Mouse (Mus musculus): ENCODE data around the gene Npb. TPM values are rescaled to one million over a fixed set of nuclear protein-coding genes. Genes with fewer than 3 reads are reported as not detected.
A peak's percentile ranks its signal among the peaks of the same experiment; 100 is the strongest.

The Npb gene
- polyA plus RNA-seq, 1 experiment, result not detected

- TF ChIP-seq POLR2A (IDR thresholded peaks at IDR 0.05; ENCODE audit: insufficient read depth, low read length) (no peak), EP300 (IDR thresholded peaks at IDR 0.05; ENCODE audit: insufficient read depth, low read depth, low read length) (no peak), CTCF (IDR thresholded peaks at IDR 0.05; ENCODE audit: low read depth, low read length) (no peak)
- H3K4me3 ChIP-seq (ENCODE audit: low read depth, low read length), result no peak overlapping the region
- peaks cover 24% of the 10 kb centered on the region for H3K36me3 ChIP-seq (ENCODE audit: control insufficient read depth, insufficient read depth, low read length, poor library complexity, severe bottlenecking)
- no peaks in the 10 kb centered on the region for H3K27me3 ChIP-seq (ENCODE audit: control insufficient read depth, insufficient read depth, low read length, poor library complexity, severe bottlenecking)
- H3K9me3 ChIP-seq (replicated peaks; ENCODE audit: control insufficient read depth, insufficient read depth, low read length, poor library complexity, severe bottlenecking), result no peaks in the 10 kb centered on the region
- H3K4me1 ChIP-seq (ENCODE audit: control insufficient read depth, insufficient read depth, low read length), result no peaks in the 10 kb centered on the region
- H3K27ac ChIP-seq (ENCODE audit: insufficient read depth, low read length), result no peak overlapping the region
- H3K9ac ChIP-seq (ENCODE audit: low read depth, poor library complexity, severe bottlenecking), result no peak overlapping the region
Observed at GRCm38 (mm10) chr11:120605667-120606066, 2.6 kb upstream of the Npb start.

- no peak overlapping the region for H3K4me3 ChIP-seq (ENCODE audit: low read depth, low read length)
- TF ChIP-seq EP300 (IDR thresholded peaks at IDR 0.05; ENCODE audit: insufficient read depth, low read depth, low read length), result no peak
- no peak for TF ChIP-seq POLR2A (IDR thresholded peaks at IDR 0.05; ENCODE audit: insufficient read depth, low read length)
- no peak for TF ChIP-seq CTCF (IDR thresholded peaks at IDR 0.05; ENCODE audit: low read depth, low read length)
- H3K36me3 ChIP-seq (ENCODE audit: control insufficient read depth, insufficient read depth, low read length, poor library complexity, severe bottlenecking), result peaks cover 23% of the 10 kb centered on the region
- H3K9ac ChIP-seq (ENCODE audit: low read depth, poor library complexity, severe bottlenecking), result no peak overlapping the region
- no peaks in the 10 kb centered on the region for H3K27me3 ChIP-seq (ENCODE audit: control insufficient read depth, insufficient read depth, low read length, poor library complexity, severe bottlenecking)
- H3K4me1 ChIP-seq (ENCODE audit: control insufficient read depth, insufficient read depth, low read length), result no peaks in the 10 kb centered on the region
- H3K9me3 ChIP-seq (replicated peaks; ENCODE audit: control insufficient read depth, insufficient read depth, low read length, poor library complexity, severe bottlenecking), result no peaks in the 10 kb centered on the region
- H3K27ac ChIP-seq (ENCODE audit: insufficient read depth, low read length), result no peak overlapping the region
Observed at GRCm38 (mm10) chr11:120606764-120607163, 1.5 kb upstream of the Npb start.

GRCm38 (mm10) chr11:120609250-120609649 is 973 bp downstream of the Npb start:
- Histone ChIP-seq H3K4me3 (ENCODE audit: low read depth, low read length) (no peak overlapping the region), H3K27ac (ENCODE audit: insufficient read depth, low read length) (no peak overlapping the region), H3K36me3 (ENCODE audit: control insufficient read depth, insufficient read depth, low read length, poor library complexity, severe bottlenecking) (peaks cover 17% of the 10 kb centered on the region), H3K27me3 (ENCODE audit: control insufficient read depth, insufficient read depth, low read length, poor library complexity, severe bottlenecking) (no peaks in the 10 kb centered on the region), H3K9ac (ENCODE audit: low read depth, poor library complexity, severe bottlenecking) (no peak overlapping the region), H3K9me3 (replicated peaks; ENCODE audit: control insufficient read depth, insufficient read depth, low read length, poor library complexity, severe bottlenecking) (no peaks in the 10 kb centered on the region), H3K4me1 (ENCODE audit: control insufficient read depth, insufficient read depth, low read length) (no peaks in the 10 kb centered on the region)
- TF ChIP-seq EP300 (IDR thresholded peaks at IDR 0.05; ENCODE audit: insufficient read depth, low read depth, low read length) (no peak), CTCF (IDR thresholded peaks at IDR 0.05; ENCODE audit: low read depth, low read length) (no peak), POLR2A (IDR thresholded peaks at IDR 0.05; ENCODE audit: insufficient read depth, low read length) (no peak)

- Histone ChIP-seq H3K36me3 (ENCODE audit: control insufficient read depth, insufficient read depth, low read length, poor library complexity, severe bottlenecking) (peaks cover 18% of the 10 kb centered on the region), H3K9me3 (replicated peaks; ENCODE audit: control insufficient read depth, insufficient read depth, low read length, poor library complexity, severe bottlenecking) (no peaks in the 10 kb centered on the region), H3K9ac (ENCODE audit: low read depth, poor library complexity, severe bottlenecking) (no peak overlapping the region), H3K27ac (ENCODE audit: insufficient read depth, low read length) (no peak overlapping the region), H3K4me1 (ENCODE audit: control insufficient read depth, insufficient read depth, low read length) (no peaks in the 10 kb centered on the region), H3K27me3 (ENCODE audit: control insufficient read depth, insufficient read depth, low read length, poor library complexity, severe bottlenecking) (no peaks in the 10 kb centered on the region), H3K4me3 (ENCODE audit: low read depth, low read length) (no peak overlapping the region)
- no peak for TF ChIP-seq POLR2A (IDR thresholded peaks at IDR 0.05; ENCODE audit: insufficient read depth, low read length)
- TF ChIP-seq CTCF (IDR thresholded peaks at IDR 0.05; ENCODE audit: low read depth, low read length), result no peak
- no peak for TF ChIP-seq EP300 (IDR thresholded peaks at IDR 0.05; ENCODE audit: insufficient read depth, low read depth, low read length)
Observed at GRCm38 (mm10) chr11:120610477-120611046, 2.3 kb downstream of the Npb start.

- peaks cover 18% of the 10 kb centered on the region for H3K36me3 ChIP-seq (ENCODE audit: control insufficient read depth, insufficient read depth, low read length, poor library complexity, severe bottlenecking)
- peaks cover 2% of the 10 kb centered on the region for H3K4me1 ChIP-seq (ENCODE audit: control insufficient read depth, insufficient read depth, low read length)
- no peak for TF ChIP-seq POLR2A (IDR thresholded peaks at IDR 0.05; ENCODE audit: insufficient read depth, low read length)
- TF ChIP-seq CTCF (IDR thresholded peaks at IDR 0.05; ENCODE audit: low read depth, low read length), result peak; percentile 92
- no peaks in the 10 kb centered on the region for H3K27me3 ChIP-seq (ENCODE audit: control insufficient read depth, insufficient read depth, low read length, poor library complexity, severe bottlenecking)
- H3K9me3 ChIP-seq (replicated peaks; ENCODE audit: control insufficient read depth, insufficient read depth, low read length, poor library complexity, severe bottlenecking), result no peaks in the 10 kb centered on the region
- H3K4me3 ChIP-seq (ENCODE audit: low read depth, low read length), result no peak overlapping the region
- no peak overlapping the region for H3K27ac ChIP-seq (ENCODE audit: insufficient read depth, low read length)
- H3K9ac ChIP-seq (ENCODE audit: low read depth, poor library complexity, severe bottlenecking), result no peak overlapping the region
Observed at GRCm38 (mm10) chr11:120612763-120613162, 4.5 kb downstream of the Npb start.

GRCm38 (mm10) chr11:120613481-120613972 is 5.2 kb downstream of the Npb start:
- TF ChIP-seq CTCF (IDR thresholded peaks at IDR 0.05; ENCODE audit: low read depth, low read length) (no peak), POLR2A (IDR thresholded peaks at IDR 0.05; ENCODE audit: insufficient read depth, low read length) (no peak), EP300 (IDR thresholded peaks at IDR 0.05; ENCODE audit: insufficient read depth, low read depth, low read length) (no peak)
- H3K27ac ChIP-seq (ENCODE audit: insufficient read depth, low read length), result no peak overlapping the region
- H3K4me3 ChIP-seq (ENCODE audit: low read depth, low read length), result no peak overlapping the region
- H3K9me3 ChIP-seq (replicated peaks; ENCODE audit: control insufficient read depth, insufficient read depth, low read length, poor library complexity, severe bottlenecking), result no peaks in the 10 kb centered on the region
- no peak overlapping the region for H3K9ac ChIP-seq (ENCODE audit: low read depth, poor library complexity, severe bottlenecking)
- peaks cover 18% of the 10 kb centered on the region for H3K36me3 ChIP-seq (ENCODE audit: control insufficient read depth, insufficient read depth, low read length, poor library complexity, severe bottlenecking)
- H3K4me1 ChIP-seq (ENCODE audit: control insufficient read depth, insufficient read depth, low read length), result peaks cover 2% of the 10 kb centered on the region
- no peaks in the 10 kb centered on the region for H3K27me3 ChIP-seq (ENCODE audit: control insufficient read depth, insufficient read depth, low read length, poor library complexity, severe bottlenecking)
